Mouse (Mus musculus) G1E-ER4 (cell line): ENCODE measurements around the gene Adamts8. TPM values are rescaled to one million over a fixed set of nuclear protein-coding genes. Genes with fewer than 3 reads are reported as not detected.

Source experiments
- GATA1 ChIP-seq: IDR thresholded peaks from one replicate; pipeline ENCODE4 v1.8.0; 2012; ENCODE audit warnings: low read length, inconsistent platforms
- polyA plus RNA-seq: library from polyadenylated mRNA; stranded (reverse); fragments of >175 nt; gene quantifications from 2 replicates; pipeline ENCODE4 v1.2.3, GENCODE M21; 2012

Gene Adamts8
- polyA plus RNA-seq, 1 experiment, result not detected

DNA sequence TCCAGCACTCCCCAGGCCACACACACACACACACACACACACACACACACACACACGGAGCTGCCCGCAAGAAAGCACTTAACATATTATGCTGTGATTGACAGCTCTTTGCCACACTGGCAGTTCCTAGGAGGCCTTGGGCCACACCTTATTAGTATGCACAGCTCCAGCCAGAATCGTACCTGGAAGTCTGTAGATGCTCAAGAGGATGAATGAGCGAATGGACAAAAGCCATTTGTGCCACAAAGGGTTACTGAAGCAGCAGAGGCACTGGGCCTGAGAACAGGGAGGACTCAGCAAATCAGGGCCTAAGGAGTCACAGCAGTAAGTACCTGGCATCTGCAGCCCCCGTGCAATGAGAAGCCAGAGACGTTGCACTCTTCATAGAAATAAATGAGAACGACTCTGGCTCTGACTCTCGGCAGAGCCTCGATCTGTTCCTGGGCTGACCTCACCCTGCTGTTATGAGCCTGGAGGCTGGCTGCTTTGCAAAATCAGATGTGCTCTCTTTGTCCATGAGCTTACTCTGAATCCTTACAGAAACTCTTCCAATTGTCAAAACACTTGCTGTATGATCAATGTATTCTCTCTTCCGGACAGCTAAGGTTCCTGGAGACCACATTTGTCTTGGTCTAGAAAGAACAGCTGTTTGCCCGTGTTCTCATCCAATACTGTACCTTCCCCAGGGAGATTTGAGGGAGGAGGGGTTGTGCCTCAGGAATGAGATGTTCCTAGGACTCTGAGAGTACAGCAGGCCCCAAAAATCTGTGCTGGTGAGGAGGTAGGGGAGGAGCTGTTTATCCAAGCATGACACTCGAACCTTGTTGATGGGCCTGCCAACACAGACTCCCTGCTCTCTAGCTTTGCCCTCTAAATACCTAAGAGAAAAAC is 23.7 kb upstream of the Adamts8 start:
- no peak for TF ChIP-seq GATA1

DNA sequence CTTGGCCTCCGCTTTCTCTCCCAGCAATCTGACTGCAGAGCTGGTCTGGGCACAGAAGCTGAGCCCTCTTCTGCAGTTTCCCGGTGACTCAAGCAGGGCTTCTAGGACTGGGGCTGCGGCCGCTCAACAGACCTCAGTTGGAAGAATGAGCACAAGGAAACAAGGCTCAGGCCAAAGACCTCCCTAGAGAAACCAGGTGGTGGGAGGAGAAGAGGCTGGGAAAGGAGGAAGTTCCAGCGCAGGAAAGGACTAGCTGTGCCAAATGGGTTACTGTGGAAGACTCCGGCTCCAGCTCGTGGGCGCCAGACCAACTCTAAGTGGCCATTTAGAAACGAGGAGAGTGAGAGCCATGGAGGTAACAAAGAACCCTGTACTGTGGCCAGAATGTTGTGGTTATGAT is 22.7 kb upstream of the Adamts8 start:
- TF ChIP-seq GATA1, result no peak

DNA sequence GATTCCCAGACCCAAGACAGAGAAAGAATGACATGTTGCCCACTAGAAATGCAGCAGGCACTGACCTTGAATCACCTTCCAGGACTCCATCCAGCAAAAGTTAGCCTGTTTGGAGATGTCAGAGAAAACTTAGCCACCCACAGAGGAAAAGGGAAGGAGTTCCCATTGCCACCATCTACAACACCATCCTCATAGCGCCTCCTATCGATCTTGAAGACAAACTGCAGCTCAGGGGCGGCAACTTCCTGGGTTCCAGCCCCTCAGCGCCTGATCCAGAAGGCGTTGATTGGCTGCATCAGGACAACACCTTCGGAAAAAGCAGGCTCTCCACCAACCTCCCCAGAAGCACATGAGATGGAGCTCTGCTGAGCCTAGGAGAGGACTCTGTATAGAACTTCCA is 21.6 kb upstream of the Adamts8 start:
- TF ChIP-seq GATA1, result no peak

DNA sequence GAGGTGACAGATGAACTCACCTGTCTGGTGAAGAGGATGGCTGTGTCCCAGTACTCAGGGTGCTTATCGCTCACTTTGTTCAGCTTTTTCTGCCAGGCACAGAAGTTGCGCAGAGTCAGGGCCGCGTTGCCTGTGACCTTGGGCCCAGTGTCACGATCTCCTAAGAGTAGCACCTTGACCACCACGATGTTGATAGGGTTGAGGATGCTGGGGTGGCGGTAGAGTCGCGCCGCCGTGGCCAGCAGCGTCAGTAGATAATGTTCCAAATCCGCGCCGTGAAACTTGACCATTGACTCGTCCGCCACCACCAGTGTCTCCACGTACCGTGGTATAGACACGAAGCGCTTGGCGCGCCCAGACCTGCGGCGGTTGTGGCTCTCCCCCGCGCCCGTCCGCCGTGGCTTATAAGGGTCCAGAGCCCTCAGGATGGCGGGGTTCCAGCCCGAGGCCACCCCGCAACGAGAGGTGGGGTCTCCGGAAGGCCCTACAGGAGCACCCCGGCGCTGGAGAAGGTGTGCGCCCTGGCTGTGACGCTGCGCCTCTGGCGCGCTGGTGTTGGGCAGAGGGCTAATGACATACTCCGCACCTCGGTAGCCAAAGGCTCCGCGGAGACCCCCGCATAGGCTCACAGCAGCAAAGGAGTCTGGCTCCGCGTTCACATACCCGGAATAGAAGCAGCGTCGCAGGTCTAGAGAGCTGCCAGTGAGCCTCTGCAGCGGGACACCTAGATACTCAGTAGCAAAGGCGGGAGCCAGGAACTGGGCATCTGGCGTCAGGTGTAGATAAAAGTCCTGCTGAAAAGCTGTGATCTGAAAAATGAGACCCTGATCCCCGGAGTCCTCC is 20.9 kb upstream of the Adamts8 start:
- TF ChIP-seq GATA1, result no peak

DNA sequence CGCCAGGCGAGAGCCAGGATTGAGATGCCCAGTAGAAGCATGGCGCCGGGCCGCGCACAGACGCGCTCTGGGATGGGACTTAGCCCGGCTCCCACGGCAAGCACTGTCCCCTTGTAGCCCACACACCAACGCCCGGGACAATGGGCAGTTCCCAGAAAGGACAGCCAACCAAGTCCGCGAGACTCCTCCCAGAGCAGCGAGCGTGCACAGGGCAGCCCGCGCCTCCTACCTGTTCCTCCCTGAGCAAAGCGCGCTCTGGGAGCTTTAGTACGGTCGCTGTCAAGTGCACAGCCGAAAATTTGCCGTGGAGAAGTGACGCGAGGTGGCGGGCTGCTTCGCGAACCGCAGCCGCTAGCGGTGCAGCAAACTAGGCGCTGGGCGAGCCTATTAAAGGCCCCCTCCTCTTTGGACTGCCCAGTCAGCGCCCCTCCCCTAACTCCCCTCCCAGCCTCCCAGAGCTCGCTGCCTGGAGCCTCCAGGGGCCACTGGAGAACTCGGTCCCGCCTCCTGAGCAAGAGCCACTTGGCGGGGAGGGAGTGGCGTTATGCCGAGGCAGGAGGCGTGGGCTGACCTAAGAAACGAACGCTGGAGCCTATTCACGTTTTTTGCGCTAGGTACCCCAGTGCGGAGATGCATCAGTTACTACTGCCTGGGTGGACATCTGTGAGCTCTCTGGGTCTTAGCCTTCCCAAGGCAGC is 20.0 kb upstream of the Adamts8 start, which contains the start of gene Adamts15:
Adamts15 (minus strand) TSS at position 256 of the 698 bp plus-strand sequence.
- no peak for TF ChIP-seq GATA1

DNA sequence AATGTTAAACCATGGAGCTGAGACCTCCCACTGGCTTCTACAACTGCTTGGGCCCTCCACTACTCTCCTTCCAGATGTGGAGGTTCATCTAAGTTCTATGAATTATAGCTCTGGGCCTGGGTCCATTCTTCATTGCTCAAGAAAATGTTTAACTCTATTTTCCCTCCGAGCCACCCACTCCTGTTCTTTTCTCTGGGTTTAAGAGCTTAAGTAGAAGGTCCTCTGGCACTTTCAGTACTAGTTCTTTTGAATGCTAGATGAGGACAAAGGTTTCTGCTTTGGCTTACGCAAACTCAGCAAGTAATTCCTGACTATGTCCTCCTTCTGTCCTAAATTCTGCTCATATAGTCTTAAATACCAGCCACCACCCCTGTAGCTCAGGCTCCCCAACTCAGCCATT is 13.6 kb upstream of the Adamts8 start:
- TF ChIP-seq GATA1, result no peak

DNA sequence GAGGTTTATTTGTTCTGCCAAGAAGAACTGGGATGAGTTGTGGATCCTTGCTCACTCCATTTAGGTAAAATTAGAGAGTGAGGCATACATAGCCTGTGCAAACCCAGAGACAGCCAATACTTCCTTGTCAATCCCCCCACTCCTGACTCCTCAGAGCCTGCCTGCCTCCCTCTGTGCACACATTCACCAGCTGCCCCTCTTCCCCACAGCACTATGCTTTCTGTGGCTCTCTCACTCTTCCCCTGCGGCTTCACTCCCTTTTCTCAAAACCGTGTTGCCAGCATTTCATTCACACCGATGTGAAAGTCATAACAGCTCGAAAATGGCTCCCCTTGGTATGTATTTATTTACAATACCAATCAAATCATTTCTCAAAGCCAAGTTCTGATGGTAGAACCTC is 10.0 kb upstream of the Adamts8 start:
- no peak for TF ChIP-seq GATA1

DNA sequence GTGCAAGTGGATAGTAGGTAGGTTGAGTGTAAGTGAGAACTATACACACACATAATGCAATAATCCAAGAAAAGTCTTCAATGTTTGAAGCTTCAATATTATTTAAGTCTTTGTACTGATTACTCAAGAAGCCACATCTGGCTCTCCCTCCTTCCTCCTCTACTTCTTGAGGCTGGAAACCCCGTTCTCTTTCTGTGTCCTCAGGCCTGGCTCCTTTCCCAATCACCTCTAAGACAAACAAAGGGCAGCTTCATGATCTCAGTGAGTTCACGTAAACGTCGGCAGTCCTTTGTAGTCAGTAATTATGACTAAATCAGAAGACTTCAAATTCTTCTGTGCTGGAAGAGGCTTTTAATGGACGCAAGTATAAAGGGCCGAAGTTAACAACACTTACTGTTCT is 7.5 kb upstream of the Adamts8 start:
- no peak for TF ChIP-seq GATA1

DNA sequence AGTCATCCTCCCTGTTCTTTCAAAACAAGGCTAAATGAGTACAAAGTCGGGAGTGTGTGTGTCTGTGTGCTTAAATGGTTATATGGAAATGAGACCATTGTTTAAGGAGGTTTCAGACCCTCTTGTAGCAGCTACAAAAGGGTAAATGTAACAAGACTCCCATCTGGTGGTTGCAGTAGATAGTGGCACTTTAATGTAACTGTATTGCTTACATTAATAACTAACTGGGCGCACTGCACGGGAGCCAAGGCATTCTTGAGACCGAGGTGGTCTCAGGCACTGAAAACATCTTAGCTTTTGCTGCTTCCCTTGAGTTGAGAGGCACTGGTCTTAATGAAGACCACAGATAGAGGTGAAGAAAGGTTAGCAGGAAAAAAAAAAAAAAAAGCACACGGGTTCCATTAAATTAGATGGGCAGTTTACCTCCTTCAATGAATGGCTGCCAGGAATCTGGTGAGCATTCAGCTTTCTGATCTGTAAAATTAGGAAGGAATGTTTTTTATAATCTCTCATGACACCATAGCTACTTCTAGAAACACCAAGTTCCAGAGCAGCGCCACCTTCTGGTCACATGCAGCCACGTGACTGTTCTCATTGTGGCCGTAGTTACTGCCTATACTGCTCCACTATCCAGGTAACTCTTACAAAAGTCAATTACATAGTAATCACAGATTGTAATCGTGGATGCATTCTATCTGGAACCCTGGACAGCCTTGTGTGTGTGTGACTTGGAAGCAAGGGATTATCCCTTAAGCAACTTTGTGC is 5.5 kb upstream of the Adamts8 start:
- no peak for TF ChIP-seq GATA1

DNA sequence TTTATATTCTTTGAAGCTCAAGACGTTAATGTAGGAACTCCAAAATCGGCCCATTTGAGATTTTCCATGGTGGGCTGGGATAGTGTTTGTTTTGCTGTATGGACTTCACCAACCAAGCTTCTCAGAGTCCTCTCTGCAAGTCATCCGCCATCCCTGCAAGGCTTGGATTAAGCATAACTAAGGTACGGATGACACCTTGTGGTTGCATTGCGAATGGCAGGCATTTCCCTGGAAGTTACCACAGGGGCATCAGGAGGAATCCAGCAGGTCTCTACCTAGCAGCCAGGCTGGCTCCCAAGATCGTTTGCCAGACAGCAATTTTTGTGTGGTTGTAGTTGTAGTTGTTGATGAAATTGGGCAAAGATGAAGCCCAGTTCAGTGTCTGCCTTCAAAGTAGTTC is 2.0 kb upstream of the Adamts8 start:
- no peak for TF ChIP-seq GATA1

DNA sequence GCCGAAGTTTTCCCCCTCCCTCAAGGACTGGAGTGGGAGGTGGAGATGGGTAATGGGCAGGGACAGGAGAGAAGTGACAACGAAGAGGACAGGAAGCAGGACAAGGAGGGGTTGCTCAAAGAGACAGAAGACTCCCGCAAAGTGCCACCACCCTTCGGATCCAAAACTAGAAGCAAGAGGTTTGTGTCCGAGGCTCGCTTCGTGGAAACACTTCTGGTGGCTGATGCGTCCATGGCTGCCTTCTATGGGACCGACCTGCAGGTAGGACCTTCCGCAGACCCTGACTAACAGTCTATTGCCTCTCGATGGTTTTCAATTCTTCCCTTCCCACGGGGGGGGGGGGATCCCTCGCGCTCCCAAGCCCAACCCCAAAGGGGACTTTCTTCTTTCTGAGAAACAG is 979 bp downstream of the Adamts8 start:
- TF ChIP-seq GATA1, result no peak

DNA sequence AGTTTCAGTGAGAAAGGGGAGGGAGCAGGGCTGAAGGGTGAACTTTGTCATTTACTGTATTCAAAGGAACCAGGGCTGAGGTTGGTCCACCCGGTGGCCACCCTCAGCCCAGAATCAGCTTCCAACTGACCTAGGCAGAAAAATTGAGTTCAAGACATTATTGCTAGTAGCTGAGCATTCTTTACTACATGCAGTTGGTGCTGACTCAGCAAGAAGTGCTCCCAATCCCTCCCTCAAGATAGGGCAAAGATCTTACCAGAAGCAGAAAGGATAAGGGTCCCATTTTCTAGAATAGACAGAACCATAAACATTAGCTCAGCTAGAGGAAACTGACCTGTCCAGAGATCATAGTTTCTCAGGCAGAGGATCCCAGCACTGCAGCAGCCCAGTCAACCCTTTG is 1.9 kb downstream of the Adamts8 start:
- TF ChIP-seq GATA1, result no peak

DNA sequence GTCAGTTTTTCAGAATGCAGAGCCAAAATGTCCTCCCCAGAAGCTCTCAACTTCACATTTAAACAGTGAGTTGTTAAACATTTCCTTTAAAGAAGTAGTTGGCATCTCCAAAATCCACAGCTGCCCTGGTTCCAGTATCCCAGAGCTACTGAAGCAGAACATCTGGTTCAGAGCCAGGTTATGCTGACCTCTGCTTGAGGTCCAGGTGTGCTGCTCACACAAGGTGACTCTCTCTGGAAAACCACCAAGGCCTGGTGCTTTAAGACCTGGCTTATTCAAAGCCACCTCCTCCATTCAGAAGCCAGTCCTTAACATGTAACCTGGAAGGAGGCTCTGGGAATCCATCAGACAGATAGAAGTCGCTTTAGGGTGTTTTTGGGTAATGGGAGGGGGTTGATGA is 2.9 kb downstream of the Adamts8 start:
- no peak for TF ChIP-seq GATA1

DNA sequence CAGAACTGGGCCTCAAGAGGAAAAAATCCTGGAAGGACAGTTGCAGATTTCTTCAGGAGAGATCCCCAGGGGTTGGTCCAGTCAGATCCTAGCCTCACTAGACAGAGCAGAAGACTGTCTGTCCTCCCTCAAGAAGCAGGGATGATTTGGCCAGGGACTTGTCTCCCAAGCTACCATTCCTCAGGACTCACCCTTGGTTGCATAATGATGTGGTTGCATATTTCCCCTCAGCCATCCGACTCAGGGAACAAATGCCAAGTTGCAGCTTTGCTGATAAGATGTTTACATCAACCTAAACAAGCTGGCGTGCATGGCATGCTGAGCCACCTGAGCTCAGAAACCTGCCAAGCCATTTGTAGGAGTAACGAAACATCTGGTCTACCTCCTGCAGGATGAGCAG is 7.1 kb downstream of the Adamts8 start:
- TF ChIP-seq GATA1, result no peak

DNA sequence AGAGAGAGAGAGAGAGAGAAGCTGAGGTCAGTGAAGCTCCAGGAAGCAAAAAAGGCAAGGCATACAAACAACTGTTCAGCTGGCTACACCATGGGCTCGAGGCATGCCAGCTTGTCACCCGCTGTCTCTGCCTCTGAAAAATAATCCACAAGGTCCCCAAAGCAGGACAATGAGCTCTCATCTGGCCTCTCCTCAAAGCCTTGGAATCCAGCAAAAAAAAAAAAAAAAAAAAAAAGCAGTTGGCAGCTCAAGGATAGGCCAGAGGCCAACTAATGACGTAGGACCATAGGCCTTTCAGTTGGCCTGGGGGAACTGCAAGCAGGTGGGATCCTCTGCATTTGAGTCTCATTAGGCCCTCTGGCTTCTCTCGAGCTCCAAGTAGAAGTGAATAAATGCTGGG is 7.6 kb downstream of the Adamts8 start:
- no peak for TF ChIP-seq GATA1
